Mouse (Mus musculus) B cell, adult 2 months (primary cell): Measurements from ENCODE around the gene Npy.

Experiments
- DNase-seq, 2 experiments: peaks; one replicate each; pipeline ENCODE4 v3.0.0; 2022

Gene Npy

DNA sequence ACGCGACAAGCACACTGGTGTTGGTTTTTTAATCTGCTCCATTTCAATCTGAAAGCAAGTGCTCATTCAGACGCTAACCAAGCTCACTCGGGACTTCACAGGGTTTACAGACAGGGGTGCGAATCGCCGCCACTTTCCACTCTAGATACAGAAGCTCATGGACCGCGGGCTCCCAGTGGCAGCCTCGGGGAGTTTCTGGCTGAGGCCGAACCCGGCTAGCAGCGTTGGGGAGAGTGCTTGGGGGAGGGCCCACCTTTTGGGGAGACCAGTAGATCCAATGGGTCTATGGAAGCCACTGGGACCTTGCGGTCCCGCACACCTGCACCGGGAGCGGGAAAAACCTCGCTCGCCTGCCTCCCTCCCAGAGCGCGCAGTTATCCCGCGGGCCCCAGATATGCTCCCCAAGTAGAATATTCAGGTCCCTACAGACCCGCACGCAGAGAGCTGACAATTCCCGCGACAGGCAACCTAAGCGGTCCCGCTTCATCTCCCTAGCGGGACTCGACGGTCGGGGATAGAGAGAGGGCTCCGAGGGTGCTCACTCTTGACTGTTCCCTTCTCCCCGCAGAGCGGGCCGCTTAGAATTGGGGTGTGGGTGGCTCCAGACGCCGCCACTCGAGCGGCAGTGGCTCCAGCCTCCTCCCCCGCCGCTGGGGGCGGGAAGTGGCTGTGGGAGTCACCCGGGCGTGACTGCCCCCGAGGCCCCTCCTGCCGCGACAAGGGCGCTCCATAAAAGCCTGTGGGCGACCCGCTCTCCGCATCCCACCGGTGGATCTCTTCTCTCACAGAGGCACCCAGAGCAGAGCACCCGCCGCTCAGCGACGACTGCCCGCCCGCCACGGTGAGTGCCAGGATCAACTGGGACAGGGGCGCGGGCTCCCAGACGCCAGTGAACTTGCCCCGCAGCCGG, at the start of gene Npy:
Npy (plus strand) TSS at position 750 of the 910 bp plus-strand sequence.
- peak; percentile 1 to 2 for DNase-seq

- DNase-seq, result no peak
These were observed 47.5 kb upstream of the Npy start for GRCm38 (mm10) chr6:49775006-49775405.

- no peak for DNase-seq
These were observed 44.4 kb upstream of the Npy start for GRCm38 (mm10) chr6:49778109-49778508.

GRCm38 (mm10) chr6:49778729-49779128, 43.8 kb upstream of the Npy start:
- no peak for DNase-seq

GRCm38 (mm10) chr6:49779606-49780005, 42.9 kb upstream of the Npy start:
- DNase-seq, result no peak

DNA sequence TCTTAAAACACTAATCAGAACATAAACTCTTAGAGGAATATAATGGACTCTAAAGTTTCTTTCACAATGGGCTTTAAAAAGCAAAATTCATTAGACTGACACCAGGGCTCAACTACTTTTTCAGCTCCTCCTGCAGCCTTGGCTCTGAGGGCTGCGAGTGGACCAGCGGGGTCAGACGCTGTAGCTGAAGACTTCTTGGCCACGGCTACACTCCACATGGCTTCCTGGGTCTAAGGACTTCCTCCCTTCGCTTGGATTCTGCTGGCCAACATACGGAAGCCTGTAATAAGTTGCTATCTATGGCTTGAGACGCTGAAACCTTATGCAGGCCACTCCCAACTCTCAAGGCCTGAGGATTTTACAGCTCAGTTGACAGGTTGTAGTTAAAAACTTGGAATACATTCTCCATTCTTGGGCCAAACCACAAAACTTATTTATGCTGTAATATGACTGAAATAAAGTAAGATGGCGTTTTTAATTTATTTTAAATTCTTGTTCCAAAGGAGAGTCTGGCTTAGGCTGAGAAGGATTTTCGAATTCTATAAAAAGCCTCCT, 41.6 kb upstream of the Npy start:
- no peak for DNase-seq

DNA sequence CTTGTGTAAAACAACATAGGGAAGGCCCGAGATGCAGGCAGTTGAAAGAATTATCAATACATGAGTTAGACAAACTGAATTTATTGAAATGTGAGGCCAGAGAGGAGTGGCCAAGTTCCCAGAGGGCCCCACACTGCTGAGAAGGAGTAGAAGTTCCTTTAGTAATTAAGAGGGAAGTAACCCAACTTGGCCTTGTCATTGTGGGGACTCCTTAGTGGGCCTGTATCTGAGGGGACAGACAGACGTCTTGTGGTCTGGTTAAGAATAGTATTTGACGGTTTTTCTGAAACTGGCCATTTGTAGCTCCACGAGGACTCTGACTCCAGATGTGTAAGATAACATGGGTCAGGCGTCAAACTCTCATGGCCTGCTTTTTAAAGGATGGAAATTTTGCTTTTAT, 40.7 kb upstream of the Npy start:
- no peak for DNase-seq

GRCm38 (mm10) chr6:49782679-49783078, 39.8 kb upstream of the Npy start:
- no peak for DNase-seq

DNA sequence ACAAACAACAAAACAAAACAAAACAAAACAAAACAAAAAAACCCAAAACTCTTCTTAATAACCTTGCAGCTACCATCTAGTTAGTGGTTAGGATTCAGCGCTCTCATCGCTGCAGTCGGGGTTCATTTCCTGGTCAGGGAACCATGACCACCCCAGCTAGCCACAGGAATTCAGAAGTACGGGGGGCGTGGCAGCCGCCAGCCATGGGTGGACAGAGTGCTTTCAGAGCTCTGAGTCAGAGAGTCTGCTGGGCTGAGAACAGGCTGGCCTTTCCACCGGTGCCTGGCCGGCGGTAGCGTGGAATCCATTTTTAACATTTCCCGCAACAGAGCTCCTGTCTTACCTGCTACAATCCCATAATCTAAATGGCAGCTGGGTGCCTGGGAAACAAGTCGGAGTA, 30.0 kb upstream of the Npy start:
- DNase-seq, result no peak

- DNase-seq, result no peak
These were observed 18.4 kb upstream of the Npy start for GRCm38 (mm10) chr6:49804105-49804504.

DNA sequence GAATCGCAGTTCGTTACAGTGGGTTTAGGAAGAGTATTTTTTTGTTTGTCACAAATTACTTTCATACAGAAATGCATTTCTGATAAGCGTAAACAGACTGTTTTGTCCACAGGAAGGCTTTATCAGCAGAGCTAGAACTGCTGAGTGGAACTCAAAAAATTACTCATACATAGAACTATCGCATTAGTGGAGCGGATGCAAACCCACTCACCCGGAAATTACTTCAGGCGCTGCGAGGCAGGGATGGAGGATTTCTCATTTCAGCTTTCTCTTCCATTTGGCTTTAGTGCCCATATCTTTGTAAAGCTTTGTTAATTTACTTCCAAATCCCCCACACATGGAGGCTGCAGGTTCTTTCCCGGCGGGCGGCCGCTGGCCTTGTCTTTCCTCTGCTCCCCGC, 14.4 kb upstream of the Npy start:
- DNase-seq, result no peak

- DNase-seq, result no peak
These were observed 5.3 kb upstream of the Npy start for GRCm38 (mm10) chr6:49817183-49817582.

DNA sequence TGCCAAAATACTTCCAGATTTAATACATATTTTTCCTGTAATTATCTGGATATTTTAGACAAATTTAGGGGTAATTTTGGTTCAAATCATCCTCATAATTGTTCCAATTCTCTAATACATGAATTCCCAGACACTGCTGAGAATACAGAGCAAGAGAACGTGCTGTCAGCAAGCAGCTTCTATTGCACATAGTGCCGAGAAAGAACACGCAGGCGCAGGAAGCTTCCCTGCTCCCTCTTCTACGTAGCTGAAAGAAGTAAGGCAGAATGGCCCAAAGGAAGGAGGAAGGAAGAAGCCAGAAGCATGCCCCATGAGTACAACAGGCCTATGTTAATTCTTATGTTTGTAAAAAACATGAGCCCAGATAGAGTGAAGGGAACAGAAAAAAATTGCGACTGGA, 4.9 kb upstream of the Npy start:
- DNase-seq, result no peak

DNA sequence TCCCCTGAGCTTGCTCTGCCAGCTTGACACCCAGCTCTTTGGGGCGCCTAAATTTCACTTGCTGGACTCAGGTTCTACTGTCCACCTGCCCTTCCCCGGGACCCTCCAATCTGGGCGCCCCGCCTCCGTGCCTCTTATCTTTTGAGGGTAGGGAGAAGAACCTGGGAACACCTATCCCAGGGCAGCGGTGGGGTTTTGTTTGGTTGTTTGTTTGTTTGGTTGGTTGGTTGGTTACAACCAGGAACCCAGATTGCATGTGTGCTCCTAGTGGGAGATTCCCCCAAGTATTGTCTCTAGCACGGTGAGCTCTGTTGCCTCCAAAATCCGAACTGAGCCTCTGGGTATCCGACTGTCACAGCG, 341 bp downstream of the Npy start:
- DNase-seq, result no peak

DNA sequence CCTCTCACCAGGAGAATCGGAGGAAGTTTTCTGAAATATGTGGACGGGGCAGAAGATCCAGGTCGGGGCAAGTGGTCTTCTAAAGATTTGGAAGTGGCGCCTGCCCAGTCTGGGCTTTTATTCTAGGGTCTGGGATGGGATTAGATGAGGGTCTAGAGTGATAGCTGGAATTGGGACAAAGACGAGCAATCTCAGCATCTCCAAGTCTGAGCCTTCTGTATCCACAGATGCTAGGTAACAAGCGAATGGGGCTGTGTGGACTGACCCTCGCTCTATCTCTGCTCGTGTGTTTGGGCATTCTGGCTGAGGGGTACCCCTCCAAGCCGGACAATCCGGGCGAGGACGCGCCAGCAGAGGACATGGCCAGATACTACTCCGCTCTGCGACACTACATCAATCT, 861 bp downstream of the Npy start:
- DNase-seq, result no peak

DNA sequence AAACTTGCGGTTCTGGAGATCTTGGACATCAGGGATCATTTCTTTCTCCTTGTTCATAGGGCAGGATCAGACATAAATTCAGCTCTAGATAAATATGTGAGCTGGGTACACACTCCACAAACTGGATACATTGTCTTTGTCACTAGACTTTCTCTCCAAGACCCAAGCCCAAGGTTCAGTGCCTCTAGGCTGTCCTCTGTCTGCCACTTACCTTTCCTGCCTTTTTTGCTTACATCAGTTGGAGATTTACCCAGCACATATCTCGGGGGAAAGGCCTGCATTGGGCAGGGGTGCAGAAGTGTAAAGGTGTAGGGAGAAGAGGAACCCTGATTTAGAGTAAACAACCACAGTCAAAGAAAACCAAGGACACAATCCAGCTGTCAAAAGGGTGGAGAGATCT, 1.3 kb downstream of the Npy start:
- DNase-seq, result no peak

DNA sequence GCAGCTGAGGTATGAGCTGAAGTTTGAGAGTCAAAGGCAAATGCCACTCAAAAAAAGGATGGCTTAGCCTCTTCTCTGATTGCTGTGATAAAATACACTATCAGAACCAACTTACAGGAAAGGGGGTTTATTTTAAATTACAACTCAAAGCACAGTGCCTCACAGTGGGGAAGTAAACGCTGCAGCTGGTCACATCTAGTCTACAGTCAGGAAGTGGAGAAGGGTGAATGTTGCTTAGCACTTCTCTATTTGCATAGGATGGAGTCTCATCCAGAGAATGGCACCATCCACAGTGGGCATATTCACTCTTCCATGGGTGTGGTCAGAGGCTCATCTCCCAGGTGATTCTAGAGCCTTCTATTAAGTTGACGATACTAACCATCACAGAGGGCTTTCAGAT, 9.1 kb downstream of the Npy start:
- DNase-seq, result no peak

DNA sequence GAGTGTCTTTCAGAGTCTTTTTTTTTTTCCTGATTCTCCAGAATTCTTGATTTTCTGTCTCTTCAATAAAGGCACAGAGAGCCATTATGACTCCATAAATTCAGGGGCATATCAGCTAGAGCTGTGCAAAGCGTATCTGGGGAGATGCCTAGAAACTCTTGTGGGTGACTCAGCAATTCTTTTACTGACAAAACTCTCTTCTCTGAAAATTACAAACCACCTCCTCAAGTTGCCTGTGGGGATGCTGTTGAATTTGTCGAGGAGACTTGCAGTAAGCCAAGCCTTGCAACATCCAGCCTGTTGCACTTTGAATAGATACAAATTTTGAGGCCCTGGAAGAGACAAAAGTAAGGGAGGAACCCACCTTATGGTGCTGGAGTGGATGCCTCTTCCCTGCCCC, 34.3 kb downstream of the Npy start:
- no peak for DNase-seq

DNA sequence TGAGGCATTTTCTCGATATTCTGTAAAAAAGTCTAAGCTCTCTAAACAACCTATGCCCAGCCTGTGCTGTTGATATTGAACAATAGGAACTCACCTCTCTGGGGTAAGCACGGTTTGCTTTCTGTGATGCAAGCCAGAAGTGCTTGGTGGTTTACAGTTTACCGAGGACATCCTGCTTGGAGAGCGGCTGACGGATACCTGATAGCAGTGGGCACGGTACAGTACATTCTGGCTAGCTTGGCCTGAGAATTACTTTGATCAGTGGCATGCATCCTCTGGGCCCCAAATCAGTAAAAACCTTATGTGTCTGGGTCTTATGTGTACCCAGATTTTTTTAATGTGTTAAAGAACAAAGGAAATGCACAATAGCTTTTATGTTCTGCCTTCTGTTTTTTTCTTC, 45.1 kb downstream of the Npy start:
- DNase-seq, result no peak

DNA sequence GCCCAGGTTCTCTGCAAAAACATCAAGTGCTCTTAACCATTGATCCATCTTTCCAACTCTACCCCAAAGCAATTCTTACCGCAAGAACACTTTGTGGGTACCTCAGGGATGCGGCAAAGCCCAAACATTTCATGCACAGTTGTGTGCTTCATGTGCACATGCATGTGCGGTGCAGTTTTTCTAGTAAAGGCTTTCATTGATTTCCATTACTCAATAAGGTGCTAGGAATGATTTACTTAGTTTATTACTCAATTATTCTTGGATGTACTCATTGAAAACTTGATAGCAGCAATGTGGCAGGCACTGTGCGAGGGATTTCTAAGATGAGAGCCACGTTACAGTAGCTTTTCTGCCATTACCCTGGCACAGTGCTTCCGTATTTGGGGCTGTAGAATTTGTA, 48.6 kb downstream of the Npy start:
- DNase-seq, result no peak

- DNase-seq, result no peak
These were observed 51.0 kb downstream of the Npy start for GRCm38 (mm10) chr6:49873556-49873955.

DNA sequence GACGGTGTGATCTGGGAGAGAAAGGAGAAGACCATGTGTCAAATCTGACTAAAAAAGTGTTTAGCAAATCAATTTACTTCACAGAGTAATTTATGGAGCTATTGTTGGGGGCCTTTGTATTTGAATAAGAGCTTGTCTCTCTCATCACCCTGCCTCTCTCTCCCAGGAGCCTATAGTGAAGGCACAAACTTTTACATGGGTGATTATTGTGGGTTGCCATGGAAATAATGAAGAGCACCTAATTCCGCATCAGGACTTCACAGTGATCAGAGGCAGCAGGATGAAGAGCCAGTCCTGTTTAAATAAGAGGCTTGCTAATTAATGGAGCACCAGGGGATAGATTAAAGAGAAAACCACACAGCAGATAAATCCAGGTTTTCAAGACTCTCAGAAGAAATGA, 52.6 kb downstream of the Npy start:
- no peak for DNase-seq

DNA sequence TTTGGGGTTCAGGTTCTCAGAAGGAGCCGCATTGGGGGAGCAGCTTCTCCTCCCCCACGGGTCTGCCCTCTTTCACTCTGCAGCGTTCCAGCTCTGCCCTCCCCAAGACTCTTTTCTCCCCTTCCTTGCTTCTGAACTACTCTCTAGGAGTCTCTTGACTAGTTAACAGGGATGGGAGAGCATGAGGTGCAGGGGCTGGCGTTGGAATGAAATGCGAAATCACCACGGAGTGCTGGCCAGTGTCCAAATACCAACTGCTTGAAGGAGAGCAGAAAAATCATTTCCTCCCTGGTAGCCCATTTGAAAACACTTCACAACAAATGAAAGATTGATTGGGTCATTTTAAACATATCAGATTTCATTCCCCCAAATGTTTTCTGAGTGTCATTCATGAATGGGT, 53.3 kb downstream of the Npy start:
- DNase-seq, result no peak
